Mouse (Mus musculus) lung, postnatal 10 days (tissue): ENCODE data around the gene Armc2.

ENCODE experiments used
- DNase-seq: peaks from one replicate; pipeline ENCODE4 v3.0.0; 2021

Gene Armc2

GRCm38 (mm10) chr10:41896865-41897264 is 121.4 kb downstream of the Armc2 start:
- DNase-seq, result no peak

DNA sequence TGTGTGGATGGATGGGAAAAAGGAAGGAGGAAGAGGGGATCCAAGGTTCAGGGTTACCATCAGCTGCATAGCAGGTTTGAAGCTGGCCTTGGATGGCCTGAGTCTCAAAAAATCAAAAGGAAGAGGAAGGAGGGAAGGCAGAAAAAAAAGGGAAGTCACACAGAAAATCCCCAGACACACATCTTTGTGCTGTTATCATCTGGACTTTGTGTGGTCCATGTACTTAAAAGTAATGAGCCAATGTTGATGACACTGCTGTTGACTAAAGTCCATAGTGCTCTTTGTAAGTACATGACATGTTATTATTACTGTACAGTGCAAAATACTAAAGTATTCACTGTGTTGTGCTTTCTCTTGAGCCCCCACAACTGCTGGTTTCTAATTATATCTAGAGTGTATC is 121.8 kb downstream of the Armc2 start:
- DNase-seq, result no peak

DNA sequence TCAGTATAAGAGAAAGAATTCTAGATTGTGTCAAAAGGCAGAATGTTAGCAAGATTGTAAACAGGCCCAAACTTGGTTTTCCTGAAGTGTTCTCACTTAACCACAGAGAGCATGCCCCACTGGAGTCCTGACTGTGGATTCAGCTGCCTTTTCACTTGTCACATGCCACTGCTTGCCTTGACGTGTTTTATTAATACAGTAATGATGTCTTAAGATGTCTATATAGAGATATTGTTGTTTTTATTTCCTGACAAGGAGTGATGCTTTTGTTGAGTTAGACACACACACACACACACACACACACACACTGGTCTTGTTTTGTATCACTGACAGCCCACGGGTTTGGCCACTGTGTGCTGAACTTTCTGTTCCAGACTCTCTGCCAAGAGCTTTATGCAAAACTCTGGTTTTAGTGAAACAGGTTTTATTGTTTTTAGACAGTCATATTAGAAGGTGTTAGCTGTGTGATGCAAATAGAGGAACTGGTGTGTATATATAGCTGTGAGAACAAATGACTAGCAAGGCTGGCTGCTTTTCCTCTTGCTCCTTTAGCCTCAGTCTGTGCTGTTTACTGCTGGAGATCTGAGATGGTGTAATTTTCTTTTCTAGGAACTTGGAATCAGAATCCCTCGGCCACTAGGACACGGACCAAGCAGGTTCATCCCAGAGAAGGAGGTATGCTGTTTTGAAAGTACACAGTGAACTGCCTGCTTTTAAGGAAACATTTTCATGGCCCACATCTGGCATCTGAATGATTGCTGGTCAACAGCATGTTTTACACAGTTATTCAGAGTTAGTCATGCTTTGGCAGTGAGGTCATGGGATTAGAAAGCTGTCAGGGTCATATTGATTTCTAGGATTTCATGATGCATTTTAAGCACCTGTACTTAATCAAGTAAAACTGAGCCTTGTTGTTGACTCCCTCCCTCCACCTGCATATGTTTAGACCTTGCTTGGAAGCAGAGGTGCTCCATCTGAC is 124.5 kb downstream of the Armc2 start:
- peak; percentile 63 for DNase-seq

GRCm38 (mm10) chr10:41891312-41891711 is 126.9 kb downstream of the Armc2 start:
- DNase-seq, result no peak

GRCm38 (mm10) chr10:41890537-41890936 is 127.7 kb downstream of the Armc2 start:
- no peak for DNase-seq

GRCm38 (mm10) chr10:41889566-41889965 is 128.7 kb downstream of the Armc2 start:
- no peak for DNase-seq

GRCm38 (mm10) chr10:41888365-41888941 is 129.8 kb downstream of the Armc2 start:
- peak; percentile 39 for DNase-seq

- DNase-seq, result peak; percentile 98
Measured at GRCm38 (mm10) chr10:41887080-41887821, 131.0 kb downstream of the Armc2 start.

- peak; percentile 41 for DNase-seq
Measured at GRCm38 (mm10) chr10:41883741-41884575, 134.3 kb downstream of the Armc2 start.

GRCm38 (mm10) chr10:41881438-41881837 is 136.8 kb downstream of the Armc2 start:
- no peak for DNase-seq

DNA sequence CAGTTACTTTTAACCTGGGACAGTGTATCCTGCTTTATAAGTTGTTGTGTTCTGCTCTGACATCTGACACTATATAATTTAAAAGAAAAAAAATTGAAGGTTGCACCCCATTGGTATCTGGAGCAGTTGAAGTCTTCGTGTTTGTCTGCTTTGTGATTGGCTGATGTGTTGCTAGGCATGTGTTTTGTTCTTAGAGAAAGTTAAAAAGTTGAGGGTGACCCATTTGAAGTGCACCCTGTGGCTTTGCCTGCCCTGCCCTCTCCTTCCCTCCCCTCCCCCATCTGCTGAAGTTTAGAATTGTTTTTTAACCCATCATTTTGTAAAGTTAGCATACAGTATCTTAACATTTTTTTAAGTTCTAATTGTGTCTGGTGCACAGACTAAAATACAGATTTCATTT is 137.5 kb downstream of the Armc2 start:
- no peak for DNase-seq

GRCm38 (mm10) chr10:41880206-41880605 is 138.0 kb downstream of the Armc2 start:
- DNase-seq, result peak; percentile 25

DNA sequence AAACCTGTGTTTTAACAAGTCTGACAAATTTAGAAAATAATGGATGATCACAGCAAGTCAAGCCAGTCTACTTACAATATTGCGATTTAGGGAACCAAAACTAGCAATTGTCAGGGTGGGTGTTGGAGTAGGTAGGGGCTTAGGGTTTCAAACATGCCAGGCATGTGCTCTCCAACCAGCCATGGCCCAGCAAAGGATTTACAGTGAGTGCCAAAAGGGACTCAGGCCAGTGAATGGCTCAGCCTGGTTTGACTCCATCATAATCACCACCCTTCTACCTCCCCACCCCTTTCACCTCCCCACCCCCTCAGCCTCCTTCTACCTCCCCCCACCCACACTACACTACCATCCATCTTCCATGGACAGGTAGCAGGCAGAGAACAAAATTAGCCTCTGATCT is 138.6 kb downstream of the Armc2 start:
- DNase-seq, result no peak

DNA sequence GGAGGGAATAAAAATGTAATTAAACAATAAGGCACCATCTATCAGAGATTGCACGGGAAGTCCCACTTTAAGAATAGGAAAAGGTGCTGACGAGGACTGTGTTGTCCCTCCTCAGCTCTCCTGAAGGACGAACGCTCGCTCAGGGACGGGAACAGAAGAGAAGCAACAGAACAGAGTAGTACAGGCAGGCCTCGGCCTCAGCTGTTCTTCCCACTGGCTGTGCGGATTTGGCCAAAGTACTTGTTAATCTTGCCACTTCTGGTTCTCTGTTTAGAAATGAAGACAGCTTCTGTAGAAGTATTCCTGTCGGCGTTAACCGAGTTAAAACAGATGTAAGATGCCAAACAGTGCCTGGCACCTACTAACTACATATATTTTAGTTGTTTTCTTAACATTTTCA is 139.9 kb downstream of the Armc2 start:
- no peak for DNase-seq

- no peak for DNase-seq
Measured at GRCm38 (mm10) chr10:41875624-41876023, 142.6 kb downstream of the Armc2 start.

- DNase-seq, result no peak
Measured at GRCm38 (mm10) chr10:41871564-41871963, 146.7 kb downstream of the Armc2 start.

- DNase-seq, result no peak
Measured at GRCm38 (mm10) chr10:41870101-41870500, 148.1 kb downstream of the Armc2 start.

DNA sequence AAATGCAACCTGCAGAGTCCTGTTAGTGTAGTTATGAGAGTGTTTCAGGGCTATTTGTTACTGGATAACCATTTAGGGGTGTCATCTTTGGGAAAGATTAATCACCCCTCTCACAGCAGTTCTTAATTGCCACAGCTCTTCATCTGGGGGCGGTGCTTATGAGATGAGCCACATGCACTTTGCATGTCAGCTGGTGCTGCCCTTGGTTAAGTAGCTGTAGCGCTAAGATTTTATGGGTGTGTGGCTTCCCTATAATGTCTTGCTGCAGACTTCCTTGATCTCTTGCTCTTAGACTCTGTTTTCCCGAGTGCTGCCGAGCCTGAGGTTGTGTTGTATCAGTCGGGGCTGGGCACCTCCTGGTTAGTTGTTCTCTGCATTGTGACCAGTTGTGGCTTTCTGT is 150.3 kb downstream of the Armc2 start:
- no peak for DNase-seq

DNA sequence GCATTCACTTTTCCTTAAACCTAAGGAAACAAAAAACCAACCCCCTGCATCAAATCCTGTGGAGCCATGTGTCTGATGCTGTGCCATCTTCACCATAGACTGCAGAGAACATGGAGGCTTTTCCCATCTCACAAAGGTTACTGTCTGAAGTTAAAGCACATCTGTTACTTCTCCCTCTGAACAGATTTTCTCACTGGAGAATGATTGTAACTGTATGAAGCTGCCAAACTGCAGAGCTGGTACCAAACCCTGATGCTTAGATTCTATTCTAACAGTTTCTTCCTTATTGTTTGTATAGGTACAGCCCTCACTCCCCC is 151.4 kb downstream of the Armc2 start:
- no peak for DNase-seq

GRCm38 (mm10) chr10:41866069-41866837 is 152.0 kb downstream of the Armc2 start:
- DNase-seq, result peak; percentile 19
